In the genomic region with DNA sequence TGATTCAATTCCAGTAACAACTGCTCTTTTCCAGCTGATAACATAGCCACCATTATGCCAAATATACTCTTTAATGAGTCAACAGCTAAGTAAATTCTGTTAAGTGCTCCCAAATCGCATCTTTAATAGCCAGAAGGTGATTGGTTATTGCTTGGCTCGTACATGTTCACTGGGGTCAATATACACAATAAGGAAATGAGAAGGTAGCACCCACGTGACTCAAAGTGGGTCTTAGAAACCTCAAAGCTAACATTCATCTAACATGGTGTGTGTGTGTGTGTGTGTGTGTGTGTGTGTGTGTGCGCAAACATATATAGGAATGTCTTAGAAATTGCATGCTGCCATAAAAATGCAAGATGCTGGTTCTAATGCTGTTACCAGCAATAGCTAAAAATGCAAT, we compare ENCODE assay signal across 21 mouse cellular contexts.
DNase-seq lines count a peak whose midpoint lies in the region; ATAC-seq and TF ChIP-seq lines count a peak whose summit lies in the region.
"Had no signal": no experiment of that assay in that cellular context is flagged by ENCODE, and none has a peak within 500 bp of the region (broad histone marks: within the 10 kb centered on the region; RNA-seq: fewer than 3 reads in every experiment).

No protein-coding gene starts in this region.

- no peaks in the 10 kb centered on the region for H3K27me3 ChIP-seq in forebrain, embryonic 14.5 days (replicated peaks; ENCODE audit: control insufficient read depth, insufficient read depth, low read length)
- no peaks in the 10 kb centered on the region for H3K27me3 ChIP-seq in forebrain, embryonic 10.5 days (ENCODE audit: poor library complexity, severe bottlenecking)
- H3K27me3 ChIP-seq in hindbrain, embryonic 16.5 days (replicated peaks; ENCODE audit: control insufficient read depth, insufficient read depth, low read length) = no peaks in the 10 kb centered on the region
- no peaks in the 10 kb centered on the region for H3K27me3 ChIP-seq in hindbrain, embryonic 11.5 days (ENCODE audit: control insufficient read depth, insufficient read depth, low read length)
- H3K27me3 ChIP-seq in midbrain, embryonic 15.5 days (replicated peaks) = no peaks in the 10 kb centered on the region
- H3K27me3 ChIP-seq in midbrain, embryonic 11.5 days (ENCODE audit: control insufficient read depth, insufficient read depth, low read length) = no peaks in the 10 kb centered on the region
- no peaks in the 10 kb centered on the region for H3K27me3 ChIP-seq in cerebellum, adult 2 months (ENCODE audit: control insufficient read depth, insufficient read depth, low read length)
- H3K27me3 ChIP-seq: forebrain, embryonic 15.5 days; heart, embryonic 12.5 days; heart, embryonic 15.5 days; hindbrain, embryonic 15.5 days had no signal

- ATAC-seq in forebrain, embryonic 14.5 days = peak; percentile 12; the same call in 1 of the 2 replicates
- peak; percentile 61; the same call in 1 of the 2 replicates for ATAC-seq in hindbrain, embryonic 16.5 days
- no peak for ATAC-seq in hindbrain, embryonic 11.5 days (ENCODE audit: low FRiP score)
- ATAC-seq in midbrain, embryonic 15.5 days (replicated peaks) = no peak
- ATAC-seq in midbrain, embryonic 11.5 days (ENCODE audit: low FRiP score) = no peak
- ATAC-seq: activated CD4-positive, CD25-positive, alpha-beta regulatory T cell, adult 4 months; forebrain, embryonic 15.5 days had no signal

- DNase-seq in forebrain, embryonic 14.5 days (ENCODE audit: low spot score) = no peak
- no peak for DNase-seq in forebrain, embryonic 10.5 days (ENCODE audit: extremely low spot score, low spot score)
- no peak for DNase-seq in hindbrain, embryonic 11.5 days (ENCODE audit: low spot score)
- no peak for DNase-seq in midbrain, embryonic 11.5 days (ENCODE audit: low spot score, missing footprints)
- DNase-seq in cerebellum, adult 2 months = no peak
- DNase-seq: adrenal gland, adult 8-10 months; adrenal gland, postnatal 25 days; cerebellum, adult 11-12 months; cerebellum, adult 9-10 months; cerebellum, postnatal 14 days; gastrocnemius, postnatal 25 days; heart, adult 18-20 months; heart, postnatal 10 days; heart, postnatal 36 days had no signal

- no peak overlapping the region for H3K9ac ChIP-seq in forebrain, embryonic 14.5 days (ENCODE audit: low read length)
- no peak overlapping the region for H3K9ac ChIP-seq in hindbrain, embryonic 16.5 days (ENCODE audit: low read depth, low read length)
- no peak overlapping the region for H3K9ac ChIP-seq in hindbrain, embryonic 11.5 days (ENCODE audit: low read depth, low read length)
- no peak overlapping the region for H3K9ac ChIP-seq in midbrain, embryonic 15.5 days
- no peak overlapping the region for H3K9ac ChIP-seq in midbrain, embryonic 11.5 days (ENCODE audit: low read length)
- H3K9ac ChIP-seq: forebrain, embryonic 15.5 days; heart, embryonic 12.5 days; heart, embryonic 15.5 days; hindbrain, embryonic 15.5 days had no signal

- H3K4me2 ChIP-seq in forebrain, embryonic 14.5 days (ENCODE audit: low read length) = no peak overlapping the region
- no peak overlapping the region for H3K4me2 ChIP-seq in hindbrain, embryonic 16.5 days (ENCODE audit: low read length)
- H3K4me2 ChIP-seq in hindbrain, embryonic 11.5 days (replicated peaks; ENCODE audit: low read depth, low read length) = no peak overlapping the region
- H3K4me2 ChIP-seq in midbrain, embryonic 15.5 days = no peak overlapping the region
- H3K4me2 ChIP-seq in midbrain, embryonic 11.5 days = no peak overlapping the region
- H3K4me2 ChIP-seq: forebrain, embryonic 15.5 days; heart, embryonic 12.5 days; heart, embryonic 15.5 days; hindbrain, embryonic 15.5 days had no signal

- H3K27ac ChIP-seq in forebrain, embryonic 14.5 days (ENCODE audit: low read depth, low read length) = no peak overlapping the region
- no peak overlapping the region for H3K27ac ChIP-seq in forebrain, embryonic 10.5 days
- H3K27ac ChIP-seq in hindbrain, embryonic 16.5 days (ENCODE audit: low read depth, low read length) = no peak overlapping the region
- H3K27ac ChIP-seq in hindbrain, embryonic 11.5 days (ENCODE audit: low read depth, low read length) = no peak overlapping the region
- H3K27ac ChIP-seq in midbrain, embryonic 15.5 days = peak overlapping the region; percentile 35; the same call in 1 of the 2 replicates
- no peak overlapping the region for H3K27ac ChIP-seq in midbrain, embryonic 11.5 days (ENCODE audit: low read depth, low read length)
- no peak overlapping the region for H3K27ac ChIP-seq in cerebellum, adult 2 months (ENCODE audit: insufficient read depth, low read length)
- H3K27ac ChIP-seq: forebrain, embryonic 15.5 days; heart, embryonic 15.5 days had no signal

- no peak for TF ChIP-seq CTCF in cerebellum, adult 2 months (IDR thresholded peaks at IDR 0.05; ENCODE audit: borderline replicate concordance, insufficient read depth, low read depth, low read length)

- WGBS in forebrain, embryonic 14.5 days = 74% methylated on average over 4 of the region's 4 CpGs
- WGBS in forebrain, embryonic 10.5 days = 77% methylated on average over 4 of the region's 4 CpGs
- WGBS in hindbrain, embryonic 16.5 days = 71% methylated on average over 4 of the region's 4 CpGs
- 88% methylated on average over 4 of the region's 4 CpGs for WGBS in hindbrain, embryonic 11.5 days
- WGBS in midbrain, embryonic 15.5 days = 66% methylated on average over 4 of the region's 4 CpGs
- whole genome bisulfite sequencing in midbrain, embryonic 11.5 days = 67% methylated on average over 4 of the region's 4 CpGs
- WGBS in cerebellum, adult 2 months = 92% methylated on average over 4 of the region's 4 CpGs

- no peak overlapping the region for H3K4me3 ChIP-seq in forebrain, embryonic 14.5 days (ENCODE audit: low read depth, low read length)
- no peak overlapping the region for H3K4me3 ChIP-seq in forebrain, embryonic 10.5 days
- no peak overlapping the region for H3K4me3 ChIP-seq in hindbrain, embryonic 16.5 days (ENCODE audit: low read length)
- no peak overlapping the region for H3K4me3 ChIP-seq in hindbrain, embryonic 11.5 days (ENCODE audit: low read depth, low read length)
- H3K4me3 ChIP-seq in midbrain, embryonic 15.5 days = no peak overlapping the region
- no peak overlapping the region for H3K4me3 ChIP-seq in midbrain, embryonic 11.5 days (ENCODE audit: low read depth, low read length)
- no peak overlapping the region for H3K4me3 ChIP-seq in cerebellum, adult 2 months (replicated peaks; ENCODE audit: insufficient read depth, low read depth, low read length)
- H3K4me3 ChIP-seq: forebrain, embryonic 15.5 days; heart, embryonic 12.5 days; heart, embryonic 15.5 days; hindbrain, embryonic 15.5 days had no signal

- no peaks in the 10 kb centered on the region for H3K36me3 ChIP-seq in forebrain, embryonic 14.5 days (ENCODE audit: control insufficient read depth, insufficient read depth, low read length)
- H3K36me3 ChIP-seq in forebrain, embryonic 10.5 days (replicated peaks) = no peaks in the 10 kb centered on the region
- no peaks in the 10 kb centered on the region for H3K36me3 ChIP-seq in hindbrain, embryonic 16.5 days (ENCODE audit: control insufficient read depth, insufficient read depth, low read length)
- no peaks in the 10 kb centered on the region for H3K36me3 ChIP-seq in hindbrain, embryonic 11.5 days (ENCODE audit: control insufficient read depth, insufficient read depth, low read length)
- no peaks in the 10 kb centered on the region for H3K36me3 ChIP-seq in midbrain, embryonic 15.5 days (replicated peaks)
- no peaks in the 10 kb centered on the region for H3K36me3 ChIP-seq in midbrain, embryonic 11.5 days (ENCODE audit: control insufficient read depth, insufficient read depth, low read length)
- H3K36me3 ChIP-seq: forebrain, embryonic 15.5 days; heart, embryonic 12.5 days; heart, embryonic 15.5 days; hindbrain, embryonic 15.5 days had no signal

- TF ChIP-seq POLR2A in cerebellum, adult 2 months (IDR thresholded peaks at IDR 0.05; ENCODE audit: borderline replicate concordance, insufficient read depth, low read length) = no peak

- no peaks in the 10 kb centered on the region for H3K9me3 ChIP-seq in forebrain, embryonic 14.5 days (replicated peaks; ENCODE audit: control insufficient read depth, low read length)
- H3K9me3 ChIP-seq in forebrain, embryonic 10.5 days = no peaks in the 10 kb centered on the region
- H3K9me3 ChIP-seq in hindbrain, embryonic 16.5 days (ENCODE audit: control insufficient read depth, low read length) = no peaks in the 10 kb centered on the region
- no peaks in the 10 kb centered on the region for H3K9me3 ChIP-seq in hindbrain, embryonic 11.5 days (ENCODE audit: control insufficient read depth, low read length)
- no peaks in the 10 kb centered on the region for H3K9me3 ChIP-seq in midbrain, embryonic 15.5 days
- H3K9me3 ChIP-seq in midbrain, embryonic 11.5 days (ENCODE audit: control insufficient read depth, low read length) = no peaks in the 10 kb centered on the region
- H3K9me3 ChIP-seq: forebrain, embryonic 15.5 days; heart, embryonic 12.5 days; heart, embryonic 15.5 days; hindbrain, embryonic 15.5 days had no signal

- peaks cover 4% of the 10 kb centered on the region for H3K4me1 ChIP-seq in forebrain, embryonic 14.5 days (ENCODE audit: control insufficient read depth, insufficient read depth, low read length)
- H3K4me1 ChIP-seq in forebrain, embryonic 10.5 days = peaks cover 14% of the 10 kb centered on the region
- no peaks in the 10 kb centered on the region for H3K4me1 ChIP-seq in hindbrain, embryonic 16.5 days (ENCODE audit: control insufficient read depth, insufficient read depth, low read depth, low read length)
- no peaks in the 10 kb centered on the region for H3K4me1 ChIP-seq in hindbrain, embryonic 11.5 days (replicated peaks; ENCODE audit: control insufficient read depth, insufficient read depth, low read length)
- H3K4me1 ChIP-seq in midbrain, embryonic 15.5 days = peaks cover 9% of the 10 kb centered on the region
- peaks cover 8% of the 10 kb centered on the region for H3K4me1 ChIP-seq in midbrain, embryonic 11.5 days (ENCODE audit: control insufficient read depth, insufficient read depth, low read length)
- no peaks in the 10 kb centered on the region for H3K4me1 ChIP-seq in cerebellum, adult 2 months (ENCODE audit: control insufficient read depth, insufficient read depth, low read length)
- H3K4me1 ChIP-seq: heart, embryonic 12.5 days; heart, embryonic 15.5 days; hindbrain, embryonic 15.5 days had no signal

Comparison
In these comparisons a context has a peak if more than half of its experiments do, and no peak if none do; other contexts are left out.
1. ATAC-seq: peak in forebrain, embryonic 14.5 days (single experiment) and hindbrain, embryonic 16.5 days (single experiment); none in hindbrain, embryonic 11.5 days (single experiment), midbrain, embryonic 15.5 days (single experiment) and midbrain, embryonic 11.5 days (single experiment).